Mouse (Mus musculus) olfactory bulb, adult 2 months (tissue): Measurements from ENCODE around the gene Gm21973. TPM values are rescaled to one million over a fixed set of nuclear protein-coding genes. Genes with fewer than 3 reads are reported as not detected.

Experiments used
- H3K27ac ChIP-seq: fragments of 200-500 bp; 2 replicates; pipeline ENCODE4 v1.5.1; 2012; ENCODE audit warnings: low read depth, low read length; ENCODE audit not compliant: insufficient read depth
- H3K4me1 ChIP-seq: fragments of 200-500 bp; 2 replicates; pipeline ENCODE4 v1.6.1; 2012; ENCODE audit warnings: low read length; ENCODE audit not compliant: control insufficient read depth, insufficient read depth
- H3K4me3 ChIP-seq: fragments of 200-500 bp; 2 replicates; pipeline ENCODE4 v1.5.1; 2012; ENCODE audit warnings: mild to moderate bottlenecking, low read depth, low read length, moderate library complexity; ENCODE audit not compliant: insufficient read depth
- CTCF ChIP-seq: fragments of 200-500 bp; IDR thresholded peaks from 2 replicates; pipeline ENCODE4 v1.5.1; 2012; ENCODE audit warnings: low read depth, mild to moderate bottlenecking, low read length, moderate library complexity; ENCODE audit not compliant: insufficient read depth
- POLR2A ChIP-seq: fragments of 200-500 bp; IDR thresholded peaks from 2 replicates; pipeline ENCODE4 v1.6.1; 2012; ENCODE audit warnings: mild to moderate bottlenecking, low read depth, low read length, moderate library complexity; ENCODE audit not compliant: insufficient read depth
- WGBS: fragments of 180-500 bp; shearing (Covaris S2); methylation state at CpG from one replicate; pipeline ENCODE4 v1.1.7; 2018; 5-methylcytosine and 5-hydroxymethylcytosine counted together
- polyA plus RNA-seq: library from polyadenylated mRNA; stranded (reverse); fragments of >200 nt; gene quantifications from 2 replicates; pipeline ENCODE4 v1.2.4, GENCODE M21; 2012; ENCODE audit warnings: low replicate concordance; ENCODE audit not compliant: missing spikeins, insufficient read depth, insufficient read length

Gm21973 gene
- polyA plus RNA-seq, 1 experiment, result not detected

GRCm38 (mm10) chr15:10379757-10380458 lies 54.7 kb downstream of the Gm21973 start:
- WGBS, result 95% methylated on average over 3 of the region's 3 CpGs
- H3K4me3 ChIP-seq, result no peak overlapping the region
- H3K27ac ChIP-seq, result no peak overlapping the region
- no peaks in the 10 kb centered on the region for H3K4me1 ChIP-seq
- TF ChIP-seq POLR2A, result no peak
- no peak for TF ChIP-seq CTCF

- no peak overlapping the region for H3K4me3 ChIP-seq
- H3K27ac ChIP-seq, result no peak overlapping the region
- no peaks in the 10 kb centered on the region for H3K4me1 ChIP-seq
- no peak for TF ChIP-seq CTCF
- TF ChIP-seq POLR2A, result no peak
- WGBS, result 84% methylated on average over 2 of the region's 2 CpGs
Observed at GRCm38 (mm10) chr15:10387263-10387662, 62.1 kb downstream of the Gm21973 start.

- no peak overlapping the region for H3K4me3 ChIP-seq
- no peak for TF ChIP-seq CTCF
- no peak for TF ChIP-seq POLR2A
- no peak overlapping the region for H3K27ac ChIP-seq
- H3K4me1 ChIP-seq, result no peaks in the 10 kb centered on the region
- 55% methylated on average over 2 of the region's 2 CpGs for WGBS
Observed at GRCm38 (mm10) chr15:10399795-10400194, 74.6 kb downstream of the Gm21973 start.

- no peak for TF ChIP-seq CTCF
- TF ChIP-seq POLR2A, result no peak
- no peaks in the 10 kb centered on the region for H3K4me1 ChIP-seq
- H3K4me3 ChIP-seq, result no peak overlapping the region
- H3K27ac ChIP-seq, result no peak overlapping the region
- 52% methylated on average over 3 of the region's 3 CpGs for WGBS
Observed at GRCm38 (mm10) chr15:10400415-10400814, 75.2 kb downstream of the Gm21973 start.

GRCm38 (mm10) chr15:10409842-10410241 lies 84.7 kb downstream of the Gm21973 start:
- H3K27ac ChIP-seq, result no peak overlapping the region
- 87% methylated on average over 3 of the region's 3 CpGs for WGBS
- H3K4me3 ChIP-seq, result no peak overlapping the region
- H3K4me1 ChIP-seq, result no peaks in the 10 kb centered on the region
- no peak for TF ChIP-seq CTCF
- no peak for TF ChIP-seq POLR2A

- 88% methylated on average over 2 of the region's 2 CpGs for WGBS
- TF ChIP-seq CTCF (no peak), POLR2A (no peak)
- Histone ChIP-seq H3K27ac (no peak overlapping the region), H3K4me1 (no peaks in the 10 kb centered on the region), H3K4me3 (no peak overlapping the region)
Observed at GRCm38 (mm10) chr15:10410881-10411280, 85.7 kb downstream of the Gm21973 start.

GRCm38 (mm10) chr15:10413656-10414055 lies 88.5 kb downstream of the Gm21973 start:
- no peak overlapping the region for H3K4me3 ChIP-seq
- 88% methylated on average over 6 of the region's 6 CpGs for WGBS
- TF ChIP-seq POLR2A (no peak), CTCF (no peak)
- no peak overlapping the region for H3K27ac ChIP-seq
- H3K4me1 ChIP-seq, result no peaks in the 10 kb centered on the region

- H3K4me1 ChIP-seq, result no peaks in the 10 kb centered on the region
- TF ChIP-seq CTCF (no peak), POLR2A (no peak)
- WGBS, result 24% methylated on average over 7 of the region's 7 CpGs
Observed at GRCm38 (mm10) chr15:10421138-10421784, 96.1 kb downstream of the Gm21973 start.

GRCm38 (mm10) chr15:10421785-10422144 lies 96.6 kb downstream of the Gm21973 start:
- H3K27ac ChIP-seq, result no peak overlapping the region
- TF ChIP-seq CTCF, result no peak
- no peak for TF ChIP-seq POLR2A
- WGBS, result 32% methylated on average over 1 of the region's 1 CpGs

More at GRCm38 (mm10) chr15:10421138-10421784, 96.1 kb downstream of the Gm21973 start:
- Histone ChIP-seq H3K27ac (no peak overlapping the region), H3K4me3 (no peak overlapping the region)

More at GRCm38 (mm10) chr15:10421785-10422144, 96.6 kb downstream of the Gm21973 start:
- Histone ChIP-seq H3K4me1 (no peaks in the 10 kb centered on the region), H3K4me3 (no peak overlapping the region)

Other genes starting within 250 kb of the Gm21973 start
- gene Prlr, start 148.1 kb upstream of the Gm21973 start, polyA plus RNA-seq, result not detected in 2 replicates
- gene Agxt2, start 33.2 kb downstream of the Gm21973 start, polyA plus RNA-seq, result not detected in 2 replicates
- not detected in 2 replicates for gene Dnajc21, start 145.1 kb downstream of the Gm21973 start, polyA plus RNA-seq
- gene Brix1, start 160.6 kb downstream of the Gm21973 start, polyA plus RNA-seq, result not detected in 2 replicates
- not detected in 2 replicates for gene Rad1, start 160.6 kb downstream of the Gm21973 start, polyA plus RNA-seq
- not detected in 2 replicates for gene Ttc23l, start 233.3 kb downstream of the Gm21973 start, polyA plus RNA-seq